Mouse (Mus musculus) cerebellum, postnatal 25 days (tissue): ENCODE measurements around the gene BC053393.
"Not testable (repeated sequence)": the region's sequence is repeated elsewhere in the genome, so short reads cannot be mapped to it uniquely, and the experiment has no call there.

Experiments used
- DNase-seq, 2 experiments: peaks; one replicate each; pipeline ENCODE4 v3.0.0; 2021; ENCODE audit warnings: mixed read lengths in 2 of 2

Gene BC053393

DNA sequence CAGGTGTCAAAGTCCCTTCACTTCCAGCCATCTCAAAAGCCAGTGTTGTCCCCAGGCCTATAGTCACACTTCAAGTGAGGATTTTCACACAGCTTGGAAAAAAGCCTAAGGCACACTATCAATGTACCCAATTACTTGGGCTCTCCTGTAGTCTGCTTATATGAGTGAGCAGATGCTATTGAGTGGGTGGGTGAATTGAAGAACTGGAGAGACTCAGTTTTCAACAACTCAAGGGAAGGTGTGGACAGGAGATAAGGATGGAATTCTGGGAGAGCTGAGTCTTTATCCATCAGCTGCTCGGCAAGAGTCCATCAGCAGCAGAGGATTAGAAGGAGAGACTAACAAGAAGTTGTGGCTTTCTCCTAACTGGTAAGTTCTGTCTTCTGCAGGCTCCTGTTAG, at the start of gene BC053393:
TSS of gene BC053393 (plus strand) at position 210 of the 400 bp plus-strand sequence.
- DNase-seq, result no peak

- no peak for DNase-seq
These were observed 48.6 kb upstream of the BC053393 start for GRCm38 (mm10) chr11:46522719-46523118.

DNA sequence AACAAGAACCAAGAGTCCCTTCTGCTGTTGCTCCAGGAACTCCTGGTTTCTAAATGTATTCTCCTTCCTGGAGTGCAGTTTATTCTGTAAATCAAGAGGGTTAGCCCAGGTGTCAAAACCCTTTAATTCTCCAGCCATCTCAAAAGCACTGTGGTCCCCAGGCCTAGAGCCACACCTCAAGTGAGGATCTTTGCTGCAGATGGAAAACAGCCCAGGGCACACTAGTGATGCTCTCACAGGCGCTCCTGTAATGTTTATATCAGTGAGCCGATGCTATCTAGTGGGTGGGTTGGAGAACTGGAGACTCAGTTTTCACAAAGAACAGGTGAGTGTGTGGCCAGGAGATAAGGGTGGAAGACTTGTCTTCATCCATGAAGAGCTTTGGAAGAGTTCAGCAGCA, 47.4 kb upstream of the BC053393 start, which contains the start of gene Gm12169:
TSS of gene Gm12169 (plus strand) at position 301 of the 400 bp plus-strand sequence.
- DNase-seq, result no peak

DNA sequence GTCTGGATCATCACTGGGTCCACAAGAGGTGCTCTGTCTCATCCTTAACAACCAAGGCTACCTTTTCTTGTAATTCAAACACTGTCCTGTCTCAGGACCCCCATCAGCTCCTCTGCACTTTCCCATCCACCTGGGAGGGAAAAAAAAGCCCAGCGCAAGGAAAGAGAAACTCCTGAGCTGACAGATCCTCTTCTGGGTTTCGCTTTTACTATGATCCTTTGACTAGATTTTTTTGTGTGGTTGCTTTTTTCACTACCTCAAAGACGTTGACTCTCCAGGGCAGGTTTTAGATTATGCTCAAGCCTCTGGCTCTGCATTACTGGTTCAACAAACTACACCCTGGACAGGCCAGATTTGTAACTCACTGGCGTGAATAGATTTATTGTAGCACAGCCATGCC, 41.2 kb upstream of the BC053393 start:
- no peak for DNase-seq

DNA sequence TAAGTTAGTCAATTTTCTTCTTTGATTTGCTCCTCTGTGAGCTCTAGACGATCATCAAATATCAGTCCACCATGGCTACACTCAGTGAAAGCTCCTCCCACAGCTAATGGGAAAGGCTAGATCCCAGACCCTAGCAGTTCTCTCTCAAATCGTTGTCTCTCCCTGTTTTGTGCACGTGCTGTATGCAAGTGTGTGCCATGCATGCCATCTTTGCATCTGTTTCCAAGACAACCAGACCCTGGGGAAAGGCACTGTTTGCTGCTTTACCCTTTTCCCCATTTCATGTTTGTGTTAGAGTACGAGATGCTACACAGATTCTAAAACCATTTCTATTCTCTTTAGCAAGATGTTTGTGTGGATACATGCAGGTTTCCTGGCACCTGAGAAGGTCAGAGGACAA, 34.4 kb upstream of the BC053393 start:
- no peak for DNase-seq

DNA sequence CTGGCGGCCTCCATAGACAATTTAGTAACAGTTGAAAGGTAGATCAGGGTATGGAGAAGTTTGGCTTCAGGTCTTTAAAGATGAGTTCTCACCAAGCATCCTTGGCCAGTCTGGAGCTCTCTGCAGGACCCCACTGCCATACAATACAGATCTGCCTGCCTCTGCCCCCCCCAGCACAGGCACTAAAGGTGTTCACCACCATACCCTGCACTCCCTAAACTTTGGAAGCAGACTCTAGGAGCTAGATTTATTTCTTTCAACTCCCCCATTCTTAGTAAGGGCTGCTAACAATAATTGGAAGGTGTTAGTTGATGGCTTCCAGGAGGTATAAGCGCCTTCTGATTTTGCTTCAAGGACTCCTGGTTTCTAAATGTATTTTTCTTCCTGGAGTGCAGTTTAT, 27.8 kb upstream of the BC053393 start:
- DNase-seq, result no peak

- no peak for DNase-seq
These were observed 21.6 kb upstream of the BC053393 start for GRCm38 (mm10) chr11:46549721-46550120.

GRCm38 (mm10) chr11:46552741-46553140, 18.6 kb upstream of the BC053393 start:
- DNase-seq, result no peak

DNA sequence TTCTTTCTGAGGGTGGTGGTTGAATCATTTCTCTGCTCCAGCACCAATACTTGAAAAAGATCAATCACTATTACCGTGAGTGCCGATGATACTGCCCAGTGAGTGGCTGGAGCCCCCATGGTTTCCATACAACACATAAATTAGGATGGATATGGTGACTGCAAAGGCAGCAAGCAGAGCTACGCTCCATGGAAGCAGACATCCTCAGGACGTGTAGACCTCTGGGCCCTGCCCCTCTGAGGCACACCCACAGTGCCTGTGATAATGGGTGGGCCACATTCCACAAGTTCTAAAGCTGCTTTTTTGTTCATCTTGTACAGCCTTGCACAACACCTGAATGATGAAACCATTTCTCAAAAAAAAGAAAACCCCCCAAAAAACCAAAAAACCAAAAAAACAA, 10.2 kb upstream of the BC053393 start:
- no peak for DNase-seq

DNA sequence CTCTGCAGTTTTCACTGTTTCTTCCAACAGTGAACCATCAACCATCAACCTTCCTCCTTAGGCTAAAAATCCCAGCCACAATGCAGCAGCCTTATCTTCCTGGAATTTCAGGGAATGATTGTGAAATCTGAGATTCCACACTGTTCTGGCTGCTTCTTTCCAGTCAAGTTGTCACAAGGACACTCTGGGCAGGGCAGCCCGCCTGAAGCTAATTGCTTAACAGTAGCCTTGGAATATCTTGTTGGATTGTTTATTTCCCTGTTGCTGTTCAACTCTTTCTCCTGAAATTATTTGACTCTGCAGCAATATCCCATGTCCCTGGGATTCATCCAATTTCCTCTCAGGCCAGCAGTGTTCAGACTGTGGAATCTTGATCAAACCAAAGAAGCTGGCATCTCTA, 6.7 kb upstream of the BC053393 start:
- DNase-seq, result no peak

DNA sequence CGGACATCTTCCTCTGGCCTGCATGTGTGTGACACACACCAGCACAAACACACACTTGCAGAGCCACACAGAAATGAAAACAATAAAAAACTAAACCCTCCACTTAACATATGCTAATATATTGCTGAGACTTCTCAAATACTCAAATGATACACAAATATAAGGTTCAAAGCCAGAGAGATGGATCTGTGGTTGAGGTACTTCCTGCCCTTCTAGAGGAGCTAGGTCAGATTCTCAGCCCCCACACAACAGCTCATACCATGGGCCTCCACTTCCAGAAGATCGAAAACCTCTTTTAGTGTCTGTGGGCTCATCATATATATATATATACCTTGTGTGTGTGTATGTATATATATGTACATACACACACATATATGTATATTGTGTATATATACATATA, 5.4 kb upstream of the BC053393 start:
- DNase-seq, result no peak

DNA sequence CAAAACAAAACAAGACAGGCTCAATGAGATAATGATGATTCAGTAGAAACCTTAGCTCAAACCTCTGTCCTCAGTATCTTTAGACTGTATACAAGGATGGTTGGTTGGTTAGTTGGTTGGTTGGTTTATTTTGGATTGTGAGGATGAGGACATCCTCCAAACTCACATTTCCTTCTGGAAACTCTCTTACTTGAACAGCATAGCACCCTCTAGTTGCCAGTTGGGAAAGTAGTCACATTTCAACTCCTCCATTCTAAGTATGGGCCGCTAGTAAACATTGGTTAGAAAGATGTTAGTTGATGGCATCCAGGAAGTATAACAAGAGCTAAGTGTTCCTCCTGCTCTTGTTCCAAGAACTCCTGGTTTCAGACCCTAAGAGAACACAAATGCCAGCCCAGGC, 2.2 kb upstream of the BC053393 start:
- DNase-seq, result no peak

DNA sequence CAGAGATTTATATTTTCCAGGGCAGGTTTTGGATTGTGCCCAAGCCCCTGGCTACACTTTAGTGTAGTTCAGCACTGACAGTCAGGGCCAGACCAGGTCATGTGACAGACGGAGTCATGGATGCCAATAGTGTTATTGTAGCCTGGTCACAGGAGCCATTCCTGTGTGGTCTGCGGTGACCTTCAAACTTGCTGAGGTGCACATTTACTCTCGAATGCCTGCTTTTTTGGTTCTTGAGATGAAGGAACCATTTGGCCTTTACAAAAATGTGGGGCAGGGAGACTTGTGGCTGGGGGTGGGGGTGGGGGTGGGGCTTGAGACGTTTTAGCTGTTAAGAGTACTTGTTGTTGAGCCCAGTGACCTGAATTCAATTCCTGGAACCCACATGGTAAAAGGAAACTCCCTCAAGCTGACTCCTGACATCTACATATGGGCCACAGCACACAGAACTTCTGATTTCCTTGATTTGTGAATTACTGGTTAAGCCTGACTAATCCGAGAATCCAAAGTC, 7.5 kb downstream of the BC053393 start:
- DNase-seq, result no peak

DNA sequence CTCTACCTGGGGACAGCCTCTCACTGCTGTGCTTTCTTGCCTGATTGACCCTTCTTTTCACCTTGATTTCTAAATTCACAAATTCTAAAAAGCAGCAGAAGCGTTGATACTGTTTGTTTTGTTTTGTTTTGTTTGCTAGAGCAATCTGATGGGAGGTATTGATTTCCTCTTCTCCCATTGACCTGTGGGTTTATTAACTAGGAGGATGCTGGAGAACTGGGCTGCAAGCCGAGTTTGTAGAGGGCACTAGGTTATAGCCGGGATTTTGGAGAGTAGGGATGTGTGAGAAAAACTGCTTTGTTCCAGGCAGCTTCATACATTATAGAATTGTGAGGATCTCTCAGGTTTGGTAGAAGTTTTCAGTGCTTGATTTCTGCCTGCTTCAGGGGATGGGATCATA, 9.1 kb downstream of the BC053393 start:
- DNase-seq, result no peak

DNA sequence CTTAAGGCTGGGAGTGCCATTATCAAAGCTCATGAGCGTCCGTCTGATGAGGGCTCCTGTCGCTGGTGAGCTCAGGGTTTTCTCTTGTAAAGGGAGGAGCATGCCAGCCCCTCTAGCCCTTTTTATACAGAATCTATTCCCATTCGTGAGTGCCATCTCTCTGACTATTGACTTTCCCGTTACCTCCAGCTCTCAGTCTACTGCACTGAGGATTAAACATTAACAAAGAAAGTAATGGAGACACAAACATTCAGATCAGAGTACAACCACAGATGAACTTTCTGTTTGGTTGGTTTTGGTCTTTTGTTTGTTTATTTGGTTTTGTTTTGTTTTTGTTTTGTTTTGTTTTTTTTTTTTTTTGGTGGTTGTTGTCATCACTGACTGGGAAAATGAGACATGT, 11.4 kb downstream of the BC053393 start:
- no peak for DNase-seq

- no peak for DNase-seq
These were observed 21.1 kb downstream of the BC053393 start for GRCm38 (mm10) chr11:46592416-46592815.

DNA sequence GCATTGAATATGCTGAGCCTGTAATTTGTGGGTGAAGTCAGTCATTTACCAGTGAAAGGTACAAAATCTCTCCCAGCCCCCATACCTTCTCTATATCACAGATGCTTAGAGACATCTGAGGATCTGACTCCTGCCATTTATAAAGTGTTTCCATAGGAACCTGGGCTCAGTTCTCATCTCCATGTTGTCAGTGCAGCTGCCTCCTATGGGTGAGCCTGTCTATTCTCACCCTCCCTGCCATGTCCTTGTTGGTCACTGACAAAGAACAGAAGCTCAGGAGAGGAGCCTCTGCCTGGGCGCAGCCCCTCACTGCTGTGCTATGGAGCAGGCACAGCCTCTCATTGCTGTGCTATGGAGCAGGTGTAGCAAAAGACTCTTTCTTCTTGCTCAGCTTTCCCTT, 48.6 kb downstream of the BC053393 start:
- DNase-seq, result no peak

DNA sequence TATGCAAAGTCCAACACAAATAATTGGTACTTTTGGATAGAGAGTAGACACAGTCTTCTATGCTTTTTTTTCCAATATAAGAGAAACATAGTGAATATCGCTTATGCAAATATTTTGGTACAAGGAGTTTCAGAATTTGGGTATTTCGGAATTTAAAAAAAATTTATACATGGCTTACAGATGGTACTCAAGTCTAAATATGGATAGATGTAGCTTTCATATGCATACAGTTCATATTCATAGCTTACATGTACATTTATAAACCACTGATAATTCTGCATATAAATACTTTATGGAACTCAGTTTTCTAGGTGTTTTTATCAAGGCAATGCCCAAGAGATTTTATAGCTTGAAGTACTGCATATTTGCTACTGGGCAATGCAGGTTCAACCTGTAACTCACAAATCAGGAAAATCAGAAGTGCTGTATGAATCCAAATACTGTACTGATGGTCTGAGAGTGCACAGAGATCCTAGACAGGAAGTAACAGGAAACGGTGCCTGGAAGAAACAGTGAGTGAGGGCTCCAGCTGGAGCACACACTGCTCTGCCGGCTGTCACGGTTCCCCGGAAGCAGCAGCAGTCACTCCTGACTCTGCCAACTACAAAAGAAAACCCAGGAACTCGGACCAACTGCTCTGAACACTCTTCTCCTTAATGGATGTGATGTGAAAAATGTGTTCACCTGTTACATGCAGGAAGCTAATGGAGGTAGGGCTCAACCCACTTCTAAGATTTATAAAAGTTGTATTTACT, 49.3 kb downstream of the BC053393 start:
- DNase-seq, result no peak

- no peak for DNase-seq
These were observed 58.0 kb downstream of the BC053393 start, which contains the start of gene Dppa1 for GRCm38 (mm10) chr11:46629211-46629795. Gene Dppa1 (minus strand): TSS chr11:46629261.

DNA sequence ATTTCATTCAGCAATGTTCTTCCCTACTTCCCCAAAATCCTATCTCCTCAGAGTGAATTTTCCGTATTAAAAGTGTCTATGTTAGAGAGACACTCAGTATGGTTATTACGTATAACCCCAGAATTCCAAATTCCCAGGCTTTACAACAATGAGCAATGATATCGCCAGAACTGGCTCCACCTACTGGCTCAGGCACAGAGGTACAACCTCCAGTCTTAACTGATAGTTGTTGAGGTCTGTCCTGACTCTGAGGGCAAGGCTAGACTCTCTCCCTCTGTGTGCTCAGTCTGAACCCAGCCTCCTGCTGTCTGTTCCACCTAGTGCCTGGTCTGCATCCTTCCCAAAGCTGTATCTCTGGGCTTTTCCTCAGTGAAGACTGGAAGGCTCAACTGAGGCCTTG, 60.3 kb downstream of the BC053393 start:
- peak in 1 of 2 experiments; percentile 27 for DNase-seq

GRCm38 (mm10) chr11:46635516-46635915, 64.2 kb downstream of the BC053393 start:
- not testable (repeated sequence) for DNase-seq

DNA sequence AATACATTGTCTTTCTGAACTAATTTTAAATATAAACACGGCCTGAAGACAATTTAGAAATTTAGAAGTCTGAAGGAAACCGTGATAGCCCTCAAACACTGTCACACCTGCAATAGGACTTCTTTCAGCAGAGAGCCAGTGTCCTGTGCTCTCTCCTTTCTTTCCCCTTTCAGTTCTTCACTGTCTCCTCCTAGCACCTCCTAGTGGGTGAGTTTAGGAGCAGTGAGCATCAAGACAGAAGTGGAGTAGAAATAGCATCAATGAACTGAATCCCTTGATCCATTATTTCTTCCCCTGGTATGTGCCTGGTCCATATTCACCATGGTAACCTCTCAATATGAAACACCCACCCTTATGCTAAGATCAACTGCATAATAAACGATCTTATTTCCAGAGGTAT, 65.2 kb downstream of the BC053393 start:
- DNase-seq, result no peak
